Mouse (Mus musculus) forebrain, postnatal 0 days (tissue): ENCODE data around the gene Tmem191c. TPM values are rescaled to one million over a fixed set of nuclear protein-coding genes. Genes with fewer than 3 reads are reported as not detected.

Source experiments
- ATAC-seq: fragments of 200-750 bp; cut with Nextera tagmentation; 2 replicates; pipeline ENCODE4 v1.8.0; 2017; ENCODE audit warnings: mild to moderate bottlenecking, moderate library complexity
- DNase-seq: peaks from one replicate; pipeline ENCODE4 v3.0.0-alpha.2; 2015
- H3K27ac ChIP-seq: fragments of 300-500 bp; sonication (generic); 2 replicates; pipeline ENCODE4 v1.5.1; 2014; ENCODE audit warnings: low read depth, mild to moderate bottlenecking, antibody characterized with exemption, low read length, moderate library complexity, mixed read lengths
- H3K27me3 ChIP-seq: fragments of 300-500 bp; sonication (generic); 2 replicates; pipeline ENCODE4 v1.6.1; 2014; ENCODE audit warnings: mild to moderate bottlenecking, low read length, mixed read lengths; ENCODE audit not compliant: insufficient read depth
- H3K36me3 ChIP-seq: fragments of 300-500 bp; sonication (generic); 2 replicates; pipeline ENCODE4 v1.6.1; 2014; ENCODE audit warnings: mild to moderate bottlenecking, moderate library complexity; ENCODE audit not compliant: insufficient read depth
- H3K4me1 ChIP-seq: fragments of 300-500 bp; sonication (generic); 2 replicates; pipeline ENCODE4 v1.6.1; 2014; ENCODE audit warnings: antibody characterized with exemption; ENCODE audit not compliant: insufficient read depth
- H3K4me2 ChIP-seq: fragments of 300-500 bp; sonication (generic); 2 replicates; pipeline ENCODE4 v1.6.1; 2014; ENCODE audit warnings: low read depth, mild to moderate bottlenecking, moderate library complexity
- H3K4me3 ChIP-seq: fragments of 300-500 bp; sonication (generic); 2 replicates; pipeline ENCODE4 v1.5.1; 2014; ENCODE audit warnings: low read depth, low read length, mixed read lengths
- H3K9ac ChIP-seq: fragments of 300-500 bp; sonication (generic); 2 replicates; pipeline ENCODE4 v1.6.1; 2014; ENCODE audit warnings: mild to moderate bottlenecking
- H3K9me3 ChIP-seq: fragments of 300-500 bp; sonication (generic); 2 replicates; pipeline ENCODE4 v1.6.1; 2016; ENCODE audit warnings: low read length
- CTCF ChIP-seq: sonication (generic); IDR thresholded peaks from 2 replicates; pipeline ENCODE4 v1.5.1; 2016; ENCODE audit warnings: antibody characterized with exemption, control low read depth, low read depth
- WGBS: fragments of 180-500 bp; shearing (Covaris S2); extraction: QIAGEN DNeasy Blood & Tissue Kit; methylation state at CpG from one replicate; pipeline ENCODE4 v1.1.7; 2014; 5-methylcytosine and 5-hydroxymethylcytosine counted together
- polyA plus RNA-seq: library from polyadenylated mRNA; unstranded; fragments of >200 nt; fragmentation: Nextera tagmentation; extraction: Ambion mirVana; gene quantifications from 2 replicates; pipeline ENCODE4 v1.2.1, GENCODE M21; 2015
- total RNA-seq: library from RNA; depleted of rRNA; stranded (reverse); fragments of >200 nt; gene quantifications from 2 replicates; pipeline ENCODE4 v1.2.3, GENCODE M21; 2014

Tmem191c gene
- total and polyA plus RNA-seq, 2 experiments from 2014 or later: 53.5 to 55.2 TPM

GRCm38 (mm10) chr16:17251539-17251938, 24.3 kb upstream of the Tmem191c start:
- Histone ChIP-seq H3K9ac (no peak overlapping the region), H3K27me3 (no peaks in the 10 kb centered on the region), H3K4me2 (no peak overlapping the region), H3K9me3 (no peaks in the 10 kb centered on the region), H3K36me3 (peaks cover 8% of the 10 kb centered on the region; the same call in 1 of the 2 replicates), H3K27ac (no peak overlapping the region), H3K4me3 (no peak overlapping the region), H3K4me1 (peaks cover 2% of the 10 kb centered on the region; the same call in 1 of the 2 replicates)
- ATAC-seq (no peak), DNase-seq (peak; percentile 53)
- no peak for TF ChIP-seq CTCF
- 35% methylated on average over 3 of the region's 3 CpGs for WGBS

- Histone ChIP-seq H3K9ac (no peak overlapping the region), H3K4me3 (no peak overlapping the region), H3K27ac (no peak overlapping the region), H3K9me3 (no peaks in the 10 kb centered on the region), H3K4me2 (no peak overlapping the region), H3K4me1 (peaks cover 2% of the 10 kb centered on the region; the same call in 1 of the 2 replicates), H3K36me3 (peaks cover 12% of the 10 kb centered on the region), H3K27me3 (no peaks in the 10 kb centered on the region)
- 71% methylated on average over 3 of the region's 3 CpGs for WGBS
- ATAC-seq: no peak
- no peak for TF ChIP-seq CTCF
- DNase-seq: no peak
Observed at GRCm38 (mm10) chr16:17252086-17252726, 23.7 kb upstream of the Tmem191c start.

- no peak for TF ChIP-seq CTCF
- no peaks in the 10 kb centered on the region for H3K9me3 ChIP-seq
- H3K4me3 ChIP-seq: no peak overlapping the region
- H3K27me3 ChIP-seq: no peaks in the 10 kb centered on the region
- H3K36me3 ChIP-seq: peaks cover 18% of the 10 kb centered on the region
- no peak overlapping the region for H3K27ac ChIP-seq
- no peak overlapping the region for H3K9ac ChIP-seq
- ATAC-seq (no peak), DNase-seq (no peak)
- peaks cover 2% of the 10 kb centered on the region; the same call in 1 of the 2 replicates for H3K4me1 ChIP-seq
- 71% methylated on average over 7 of the region's 7 CpGs for WGBS
- no peak overlapping the region for H3K4me2 ChIP-seq
Observed at GRCm38 (mm10) chr16:17252841-17253240, 23.0 kb upstream of the Tmem191c start.

- H3K9ac ChIP-seq: no peak overlapping the region
- 21% methylated on average over 4 of the region's 4 CpGs for WGBS
- no peak overlapping the region for H3K4me3 ChIP-seq
- H3K27ac ChIP-seq: no peak overlapping the region; the same call in 1 of the 2 replicates
- no peaks in the 10 kb centered on the region for H3K9me3 ChIP-seq
- H3K4me1 ChIP-seq: peaks cover 2% of the 10 kb centered on the region; the same call in 1 of the 2 replicates
- no peak for TF ChIP-seq CTCF
- ATAC-seq: peak; percentile 19; the same call in 1 of the 2 replicates
- no peak overlapping the region for H3K4me2 ChIP-seq
- no peaks in the 10 kb centered on the region for H3K27me3 ChIP-seq
- H3K36me3 ChIP-seq: peaks cover 31% of the 10 kb centered on the region
- DNase-seq: no peak
Observed at GRCm38 (mm10) chr16:17254005-17254597, 21.8 kb upstream of the Tmem191c start.

- ATAC-seq: no peak
Observed at GRCm38 (mm10) chr16:17255270-17255669, 20.6 kb upstream of the Tmem191c start.

GRCm38 (mm10) chr16:17257359-17257821, 18.5 kb upstream of the Tmem191c start:
- H3K4me1 ChIP-seq: peaks cover 2% of the 10 kb centered on the region; the same call in 1 of the 2 replicates
- no peak for TF ChIP-seq CTCF
- H3K36me3 ChIP-seq: peaks cover 52% of the 10 kb centered on the region
- 80% methylated on average over 9 of the region's 9 CpGs for WGBS
- H3K9ac ChIP-seq: no peak overlapping the region
- peak; percentile 33 for DNase-seq
- peak; percentile 44 for ATAC-seq
- no peak overlapping the region for H3K4me3 ChIP-seq
- H3K4me2 ChIP-seq: no peak overlapping the region
- H3K27ac ChIP-seq: no peak overlapping the region
- H3K27me3 ChIP-seq: no peaks in the 10 kb centered on the region
- H3K9me3 ChIP-seq: no peaks in the 10 kb centered on the region

More at GRCm38 (mm10) chr16:17255270-17255669, 20.6 kb upstream of the Tmem191c start:
- DNase-seq: no peak
- 91% methylated on average over 2 of the region's 2 CpGs for WGBS
- Histone ChIP-seq H3K4me3 (no peak overlapping the region), H3K4me2 (no peak overlapping the region), H3K9ac (no peak overlapping the region), H3K36me3 (peaks cover 42% of the 10 kb centered on the region), H3K4me1 (peaks cover 2% of the 10 kb centered on the region; the same call in 1 of the 2 replicates), H3K27ac (no peak overlapping the region), H3K27me3 (no peaks in the 10 kb centered on the region), H3K9me3 (no peaks in the 10 kb centered on the region)
- TF ChIP-seq CTCF: no peak

- no peak for ATAC-seq
- no peak overlapping the region for H3K9ac ChIP-seq
- peaks cover 2% of the 10 kb centered on the region; the same call in 1 of the 2 replicates for H3K4me1 ChIP-seq
- no peak for TF ChIP-seq CTCF
- no peaks in the 10 kb centered on the region for H3K27me3 ChIP-seq
- no peak overlapping the region for H3K27ac ChIP-seq
- WGBS: 94% methylated on average over 12 of the region's 12 CpGs
- peaks cover 56% of the 10 kb centered on the region for H3K36me3 ChIP-seq
- H3K4me2 ChIP-seq: no peak overlapping the region
- no peak overlapping the region for H3K4me3 ChIP-seq
- H3K9me3 ChIP-seq: no peaks in the 10 kb centered on the region
- DNase-seq: no peak
Observed at GRCm38 (mm10) chr16:17258917-17259316, 17.0 kb upstream of the Tmem191c start.
